In the genomic region with DNA sequence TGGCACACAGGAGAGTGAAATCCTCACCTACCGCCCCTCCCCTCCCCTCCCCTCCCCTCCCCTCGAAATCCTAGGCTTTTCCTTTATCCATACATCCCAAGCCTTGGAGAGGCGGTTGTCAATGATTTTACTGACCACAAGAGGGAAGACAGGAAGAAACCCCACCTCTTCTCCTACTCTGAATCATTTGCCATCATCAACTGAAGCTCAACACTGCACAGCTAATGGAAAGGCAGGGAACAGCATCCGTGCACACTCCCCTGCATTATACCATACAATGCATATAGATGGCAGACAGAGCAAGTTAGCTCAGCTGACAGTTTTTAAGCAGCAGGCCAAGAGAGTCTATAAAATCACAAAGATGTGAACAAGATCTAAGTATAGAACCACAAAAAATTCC, we compare ENCODE assay signal across 10 mouse cellular contexts. TPM values are rescaled to one million over a fixed set of nuclear protein-coding genes. Genes with fewer than 3 reads are reported as not detected.
DNase-seq lines count a peak whose midpoint lies in the region; ATAC-seq and TF ChIP-seq lines count a peak whose summit lies in the region.
"Had no signal": no experiment of that assay in that cellular context is flagged by ENCODE, and none has a peak within 500 bp of the region (broad histone marks: within the 10 kb centered on the region; RNA-seq: fewer than 3 reads in every experiment).

No protein-coding gene starts in this region.

- intact Hi-C loops in gastrocnemius, adult 2 months (cut with DNase I): no loop called here
- intact Hi-C loops in heart, postnatal 10 days (cut with DNase I): no loop called here

- H3K9ac ChIP-seq in forebrain, embryonic 11.5 days (ENCODE audit: low read length): no peak overlapping the region
- H3K9ac ChIP-seq in forebrain, embryonic 14.5 days (ENCODE audit: low read length): peak overlapping the region; percentile 60
- peak overlapping the region; percentile 74; the same call in 1 of the 2 replicates for H3K9ac ChIP-seq in midbrain, embryonic 13.5 days (replicated peaks)
- H3K9ac ChIP-seq: lung, embryonic 15.5 days had no signal

- no peaks in the 10 kb centered on the region for H3K27me3 ChIP-seq in forebrain, embryonic 10.5 days (ENCODE audit: poor library complexity, severe bottlenecking)
- H3K27me3 ChIP-seq in forebrain, embryonic 11.5 days (ENCODE audit: control insufficient read depth, insufficient read depth, low read length): no peaks in the 10 kb centered on the region
- H3K27me3 ChIP-seq in forebrain, embryonic 14.5 days (replicated peaks; ENCODE audit: control insufficient read depth, insufficient read depth, low read length): no peaks in the 10 kb centered on the region
- no peaks in the 10 kb centered on the region for H3K27me3 ChIP-seq in midbrain, embryonic 13.5 days
- H3K27me3 ChIP-seq: lung, embryonic 15.5 days had no signal

- H3K4me1 ChIP-seq in forebrain, embryonic 10.5 days: peaks cover 22% of the 10 kb centered on the region
- H3K4me1 ChIP-seq in forebrain, embryonic 11.5 days (replicated peaks; ENCODE audit: control insufficient read depth, insufficient read depth, low read length): no peaks in the 10 kb centered on the region; the same call in 1 of the 2 replicates
- H3K4me1 ChIP-seq in forebrain, embryonic 14.5 days (ENCODE audit: control insufficient read depth, insufficient read depth, low read length): peaks cover 20% of the 10 kb centered on the region
- H3K4me1 ChIP-seq in midbrain, embryonic 13.5 days (replicated peaks): peaks cover 42% of the 10 kb centered on the region

- no peak overlapping the region for H3K4me3 ChIP-seq in forebrain, embryonic 10.5 days
- H3K4me3 ChIP-seq in forebrain, embryonic 11.5 days (ENCODE audit: low read depth, low read length): no peak overlapping the region
- H3K4me3 ChIP-seq in forebrain, embryonic 14.5 days (ENCODE audit: low read depth, low read length): peak overlapping the region; percentile 35
- H3K4me3 ChIP-seq in midbrain, embryonic 13.5 days (replicated peaks): peak overlapping the region; percentile 52
- H3K4me3 ChIP-seq in gastrocnemius, adult 2 months: no peak overlapping the region
- H3K4me3 ChIP-seq: lung, embryonic 15.5 days had no signal

- ATAC-seq in forebrain, embryonic 11.5 days (replicated peaks; ENCODE audit: low FRiP score): no peak
- ATAC-seq in forebrain, embryonic 14.5 days: peak; percentile 94
- peak; percentile 97 for ATAC-seq in midbrain, embryonic 13.5 days

- no peak for DNase-seq in forebrain, embryonic 10.5 days (ENCODE audit: extremely low spot score, low spot score)
- no peak for DNase-seq in forebrain, embryonic 11.5 days (ENCODE audit: low spot score)
- DNase-seq in ES-CJ7 (ENCODE audit: low read depth, low spot score): peak; percentile 23
- peak; percentile 83 for DNase-seq in forebrain, embryonic 14.5 days (ENCODE audit: low spot score)
- DNase-seq in thymus, adult 18-20 months: no peak
- DNase-seq in gastrocnemius, adult 2 months: no peak
- DNase-seq in heart, postnatal 10 days: no peak
- DNase-seq: kidney, adult 8-10 months had no signal

- H3K4me2 ChIP-seq in forebrain, embryonic 11.5 days (ENCODE audit: low read depth, low read length, severe bottlenecking): no peak overlapping the region
- no peak overlapping the region for H3K4me2 ChIP-seq in forebrain, embryonic 14.5 days (ENCODE audit: low read length)
- peak overlapping the region; percentile 55 for H3K4me2 ChIP-seq in midbrain, embryonic 13.5 days (replicated peaks)
- H3K4me2 ChIP-seq: lung, embryonic 15.5 days had no signal

- WGBS in forebrain, embryonic 10.5 days: 21% methylated on average over 4 of the region's 4 CpGs
- 12% methylated on average over 4 of the region's 4 CpGs for WGBS in forebrain, embryonic 11.5 days
- 15% methylated on average over 4 of the region's 4 CpGs for WGBS in forebrain, embryonic 14.5 days
- WGBS in midbrain, embryonic 13.5 days: 9% methylated on average over 4 of the region's 4 CpGs

- TF ChIP-seq CTCF in gastrocnemius, adult 2 months (IDR thresholded peaks at IDR 0.05): no peak

- H3K27ac ChIP-seq in forebrain, embryonic 10.5 days: peak overlapping the region; percentile 12; the same call in 1 of the 2 replicates
- H3K27ac ChIP-seq in forebrain, embryonic 11.5 days (ENCODE audit: low read depth, low read length): no peak overlapping the region
- H3K27ac ChIP-seq in forebrain, embryonic 14.5 days (ENCODE audit: low read depth, low read length): peak overlapping the region; percentile 58; the same call in 1 of the 2 replicates
- peak overlapping the region; percentile 90 for H3K27ac ChIP-seq in midbrain, embryonic 13.5 days
- no peak overlapping the region for H3K27ac ChIP-seq in gastrocnemius, adult 2 months
- H3K27ac ChIP-seq: lung, embryonic 15.5 days had no signal

- no peaks in the 10 kb centered on the region for H3K9me3 ChIP-seq in forebrain, embryonic 10.5 days
- no peaks in the 10 kb centered on the region for H3K9me3 ChIP-seq in forebrain, embryonic 11.5 days (ENCODE audit: control insufficient read depth, low read length)
- no peaks in the 10 kb centered on the region for H3K9me3 ChIP-seq in forebrain, embryonic 14.5 days (replicated peaks; ENCODE audit: control insufficient read depth, low read length)
- H3K9me3 ChIP-seq in midbrain, embryonic 13.5 days: no peaks in the 10 kb centered on the region
- H3K9me3 ChIP-seq: lung, embryonic 15.5 days had no signal

- no peaks in the 10 kb centered on the region for H3K36me3 ChIP-seq in forebrain, embryonic 10.5 days (replicated peaks)
- no peaks in the 10 kb centered on the region for H3K36me3 ChIP-seq in forebrain, embryonic 11.5 days (ENCODE audit: control insufficient read depth, insufficient read depth, low read length)
- H3K36me3 ChIP-seq in forebrain, embryonic 14.5 days (ENCODE audit: control insufficient read depth, insufficient read depth, low read length): no peaks in the 10 kb centered on the region
- no peaks in the 10 kb centered on the region for H3K36me3 ChIP-seq in midbrain, embryonic 13.5 days
- H3K36me3 ChIP-seq: lung, embryonic 15.5 days had no signal

RNA-seq across cellular contexts. Expression of a gene that starts 35.9 kb away (rescaled TPM):
- 7.0 and 9.2 TPM in 2 replicates for polyA plus RNA-seq in forebrain, embryonic 10.5 days (2016; fragmentation: Nextera tagmentation; extraction: Ambion mirVana)
- 14.6 and 14.8 TPM in 2 replicates for polyA plus RNA-seq in forebrain, embryonic 11.5 days (2014; fragmentation: Nextera tagmentation; extraction: Ambion mirVana)
- 14.2 and 24.7 TPM in 2 replicates for polyA plus RNA-seq in forebrain, embryonic 14.5 days (2014; fragmentation: Nextera tagmentation; extraction: Ambion mirVana)
- 20.9 and 21.2 TPM in 2 replicates for polyA plus RNA-seq in midbrain, embryonic 13.5 days (2015; fragmentation: Nextera tagmentation; extraction: Ambion mirVana)
- 10 to 100 TPM; 41.9 to 61.9 TPM for total RNA-seq in gastrocnemius, adult 2 months (2021)
- total RNA-seq in heart, postnatal 10 days (2021): 100 to 1,000 TPM; 167 to 181 TPM

RNA-seq across cellular contexts. Expression of a gene that starts 45.2 kb away (rescaled TPM):
- 11.4 and 12.9 TPM in 2 replicates for polyA plus RNA-seq in forebrain, embryonic 10.5 days (2016; fragmentation: Nextera tagmentation; extraction: Ambion mirVana)
- 13.5 and 13.8 TPM in 2 replicates for polyA plus RNA-seq in forebrain, embryonic 11.5 days (2014; fragmentation: Nextera tagmentation; extraction: Ambion mirVana)
- polyA plus RNA-seq in forebrain, embryonic 14.5 days (2014; fragmentation: Nextera tagmentation; extraction: Ambion mirVana): 8.2 and 9.2 TPM in 2 replicates
- polyA plus RNA-seq in midbrain, embryonic 13.5 days (2015; fragmentation: Nextera tagmentation; extraction: Ambion mirVana): 10.5 and 11.1 TPM in 2 replicates
- 1 to 10 TPM; 2.3 to 3.0 TPM for total RNA-seq in gastrocnemius, adult 2 months (2021)
- total RNA-seq in heart, postnatal 10 days (2021): 1 to 10 TPM; 7.4 to 9.1 TPM

Comparison
In these comparisons a context has a peak if more than half of its experiments do, and no peak if none do; other contexts are left out.
1. DNase-seq: peak in ES-CJ7 (single experiment) and forebrain, embryonic 14.5 days (single experiment); none in forebrain, embryonic 10.5 days (single experiment), forebrain, embryonic 11.5 days (single experiment), thymus, adult 18-20 months (0 of 2), gastrocnemius, adult 2 months (single experiment) and heart, postnatal 10 days (0 of 2).
2. H3K27ac ChIP-seq: peak in forebrain, embryonic 10.5 days (single experiment), forebrain, embryonic 14.5 days (single experiment) and midbrain, embryonic 13.5 days (single experiment); none in forebrain, embryonic 11.5 days (single experiment) and gastrocnemius, adult 2 months (single experiment).
3. H3K4me3 ChIP-seq: peak in forebrain, embryonic 14.5 days (single experiment) and midbrain, embryonic 13.5 days (single experiment); none in forebrain, embryonic 10.5 days (single experiment), forebrain, embryonic 11.5 days (single experiment) and gastrocnemius, adult 2 months (single experiment).